Mouse (Mus musculus): Measurements from ENCODE around the gene Mgat5b. TPM values are rescaled to one million over a fixed set of nuclear protein-coding genes. Genes with fewer than 3 reads are reported as not detected.
A peak's percentile ranks its signal among the peaks of the same experiment; 100 is the strongest.

Gene Mgat5b
- polyA plus RNA-seq, 1 experiment from 2014 or later, result 0.24 TPM

DNA sequence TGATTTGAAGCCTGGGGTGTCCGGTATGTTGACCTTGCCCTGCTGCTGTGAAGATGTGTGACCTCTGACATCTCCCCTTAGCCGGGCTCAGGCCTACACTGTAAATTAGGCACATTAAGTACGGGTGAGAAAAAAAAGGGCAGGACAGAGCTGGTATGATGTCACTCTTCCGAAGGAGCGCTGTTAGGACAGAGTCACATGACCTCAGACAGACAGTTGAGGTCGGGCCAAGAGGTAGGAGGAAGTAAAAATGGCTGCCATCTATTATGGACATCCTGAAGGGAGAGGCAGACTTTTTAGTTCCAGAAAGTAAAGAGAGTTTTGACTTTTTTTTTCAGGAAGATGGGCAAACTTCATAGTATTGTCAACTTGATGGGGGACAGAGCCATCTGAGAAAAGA lies 73.3 kb downstream of the Mgat5b start:
- DNase-seq (ENCODE audit: low spot score) (no peak), ATAC-seq (replicated peaks; ENCODE audit: low FRiP score, low read depth) (no peak)
- Histone ChIP-seq H3K9ac (ENCODE audit: low read depth, low read length) (no peak overlapping the region), H3K9me3 (replicated peaks; ENCODE audit: low read length) (no peaks in the 10 kb centered on the region), H3K4me3 (replicated peaks; ENCODE audit: low read depth, low read length) (no peak overlapping the region), H3K4me2 (ENCODE audit: low read length) (no peak overlapping the region), H3K27ac (no peak overlapping the region), H3K36me3 (ENCODE audit: insufficient read depth, low read length) (no peaks in the 10 kb centered on the region), H3K27me3 (ENCODE audit: insufficient read depth, low read length) (peaks cover 10% of the 10 kb centered on the region), H3K4me1 (replicated peaks; ENCODE audit: insufficient read depth, low read length) (no peaks in the 10 kb centered on the region)
- 49% methylated on average over 6 of the region's 6 CpGs for WGBS
- TF ChIP-seq CTCF (IDR thresholded peaks at IDR 0.05; ENCODE audit: low read depth), result no peak

DNA sequence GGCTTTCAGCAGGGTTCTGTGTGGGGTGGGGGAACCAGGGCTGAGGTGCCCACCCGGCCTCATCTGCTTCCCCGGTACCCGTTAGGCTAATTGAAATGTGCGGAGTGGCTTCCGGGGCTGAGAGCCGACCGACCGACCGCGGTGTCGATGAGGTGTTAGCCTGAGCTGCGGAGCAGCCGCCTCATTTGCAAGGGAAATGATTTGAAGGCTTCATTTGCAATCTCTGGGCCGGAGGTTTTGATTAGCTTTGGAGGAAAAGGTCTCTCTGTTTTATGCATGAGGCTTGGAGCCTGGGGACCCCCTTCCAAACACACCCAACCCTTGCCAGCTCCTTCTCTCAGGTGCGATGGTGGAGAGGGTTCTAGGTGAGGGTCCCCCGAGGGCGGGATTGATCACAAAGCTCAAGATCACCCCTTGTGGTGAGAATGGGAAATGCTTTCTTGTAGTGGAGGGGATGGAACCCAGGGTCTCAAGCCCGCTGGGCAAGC lies 75.5 kb downstream of the Mgat5b start:
- DNase-seq (ENCODE audit: low spot score) (peak; percentile 47), ATAC-seq (replicated peaks; ENCODE audit: low FRiP score, low read depth) (no peak)
- Histone ChIP-seq H3K27me3 (ENCODE audit: insufficient read depth, low read length) (peaks cover 10% of the 10 kb centered on the region), H3K27ac (no peak overlapping the region), H3K9ac (ENCODE audit: low read depth, low read length) (no peak overlapping the region), H3K4me1 (replicated peaks; ENCODE audit: insufficient read depth, low read length) (no peaks in the 10 kb centered on the region), H3K4me2 (ENCODE audit: low read length) (peak overlapping the region; percentile 41), H3K4me3 (replicated peaks; ENCODE audit: low read depth, low read length) (peak overlapping the region; percentile 17; the same call in 1 of the 2 replicates), H3K9me3 (replicated peaks; ENCODE audit: low read length) (no peaks in the 10 kb centered on the region), H3K36me3 (ENCODE audit: insufficient read depth, low read length) (no peaks in the 10 kb centered on the region)
- peak; percentile 73 for TF ChIP-seq CTCF (IDR thresholded peaks at IDR 0.05; ENCODE audit: low read depth)
- 5% methylated on average over 18 of the region's 18 CpGs for WGBS

DNA sequence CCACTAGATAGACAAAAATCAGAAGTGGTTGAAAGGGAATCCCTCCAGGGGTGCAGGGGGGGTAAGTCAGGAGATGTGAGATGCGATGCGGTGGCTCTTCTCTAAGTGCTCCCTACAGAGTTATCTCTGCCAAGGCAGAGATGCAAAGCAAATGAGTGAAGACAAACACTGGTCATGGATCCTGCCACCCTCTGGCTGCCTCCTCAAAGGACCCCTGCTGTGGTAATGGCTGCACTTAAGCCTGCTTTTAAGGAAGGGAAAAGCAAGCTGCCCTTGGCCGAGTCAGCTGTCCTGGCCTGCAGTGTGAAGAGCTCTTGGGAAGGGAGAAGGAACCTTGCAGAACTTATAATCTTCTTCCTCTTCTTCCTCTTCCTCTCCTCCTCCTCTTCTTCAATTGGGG lies 78.3 kb downstream of the Mgat5b start:
- H3K4me1 ChIP-seq (replicated peaks; ENCODE audit: insufficient read depth, low read length), result no peaks in the 10 kb centered on the region
- H3K4me3 ChIP-seq (replicated peaks; ENCODE audit: low read depth, low read length), result no peak overlapping the region
- H3K36me3 ChIP-seq (ENCODE audit: insufficient read depth, low read length), result no peaks in the 10 kb centered on the region
- no peak for TF ChIP-seq CTCF (IDR thresholded peaks at IDR 0.05; ENCODE audit: low read depth)
- H3K27ac ChIP-seq, result no peak overlapping the region
- WGBS, result 36% methylated on average over 3 of the region's 3 CpGs
- no peak overlapping the region for H3K9ac ChIP-seq (ENCODE audit: low read depth, low read length)
- no peak overlapping the region for H3K4me2 ChIP-seq (ENCODE audit: low read length)
- H3K9me3 ChIP-seq (replicated peaks; ENCODE audit: low read length), result no peaks in the 10 kb centered on the region
- peaks cover 10% of the 10 kb centered on the region for H3K27me3 ChIP-seq (ENCODE audit: insufficient read depth, low read length)
- DNase-seq (ENCODE audit: low spot score) (no peak), ATAC-seq (replicated peaks; ENCODE audit: low FRiP score, low read depth) (no peak)

DNA sequence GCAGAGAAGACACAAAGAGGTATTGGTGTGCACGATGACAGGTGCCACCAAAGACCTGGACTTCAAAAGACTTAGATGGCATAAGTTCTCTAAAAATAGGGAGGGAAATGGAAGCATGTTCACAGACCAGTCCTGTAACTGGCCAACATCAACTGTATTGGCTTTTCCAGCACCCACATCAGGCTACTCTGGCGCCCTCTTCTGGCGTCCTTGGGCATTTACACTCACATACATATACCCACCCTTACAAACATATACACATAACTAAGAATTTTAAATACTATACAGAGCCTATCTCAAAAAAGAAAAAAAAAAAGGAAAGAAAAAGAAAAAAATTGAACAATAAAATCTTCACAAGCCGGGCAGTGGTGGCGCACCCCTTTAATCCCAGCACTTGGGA lies 80.3 kb downstream of the Mgat5b start:
- H3K4me2 ChIP-seq (ENCODE audit: low read length), result no peak overlapping the region
- TF ChIP-seq CTCF (IDR thresholded peaks at IDR 0.05; ENCODE audit: low read depth), result peak; percentile 36; the same call in 1 of the 2 replicates
- no peak for ATAC-seq (replicated peaks; ENCODE audit: low FRiP score, low read depth)
- no peak overlapping the region for H3K27ac ChIP-seq
- DNase-seq (ENCODE audit: low spot score), result no peak
- no peak overlapping the region for H3K4me3 ChIP-seq (replicated peaks; ENCODE audit: low read depth, low read length)
- H3K9ac ChIP-seq (ENCODE audit: low read depth, low read length), result no peak overlapping the region
- 91% methylated on average over 5 of the region's 5 CpGs for WGBS
- no peaks in the 10 kb centered on the region for H3K4me1 ChIP-seq (replicated peaks; ENCODE audit: insufficient read depth, low read length)
- no peaks in the 10 kb centered on the region for H3K9me3 ChIP-seq (replicated peaks; ENCODE audit: low read length)
- H3K27me3 ChIP-seq (ENCODE audit: insufficient read depth, low read length), result peaks cover 7% of the 10 kb centered on the region
- no peaks in the 10 kb centered on the region for H3K36me3 ChIP-seq (ENCODE audit: insufficient read depth, low read length)

DNA sequence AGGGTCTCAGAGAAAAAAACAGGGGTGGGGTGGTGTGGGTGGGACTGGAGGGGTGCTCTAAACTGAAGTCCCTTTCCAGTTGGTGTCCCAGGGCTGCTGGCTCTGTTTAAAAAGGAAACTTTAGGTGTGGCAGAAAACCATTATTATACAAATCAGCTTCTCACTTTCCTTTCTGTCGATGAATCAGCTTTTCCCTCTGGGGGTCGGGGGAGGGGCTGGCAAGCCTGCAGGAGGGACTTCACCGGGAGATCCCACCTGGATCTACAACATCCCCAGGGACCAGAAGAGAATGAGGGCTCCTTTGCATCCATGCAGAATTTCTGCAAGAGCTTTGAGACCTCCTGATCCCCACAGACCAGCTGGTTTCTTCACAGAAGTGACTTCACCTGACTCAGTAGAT lies 81.6 kb downstream of the Mgat5b start:
- Histone ChIP-seq H3K27me3 (ENCODE audit: insufficient read depth, low read length) (no peaks in the 10 kb centered on the region), H3K27ac (no peak overlapping the region), H3K36me3 (ENCODE audit: insufficient read depth, low read length) (no peaks in the 10 kb centered on the region), H3K4me3 (replicated peaks; ENCODE audit: low read depth, low read length) (no peak overlapping the region), H3K9ac (ENCODE audit: low read depth, low read length) (no peak overlapping the region), H3K4me1 (replicated peaks; ENCODE audit: insufficient read depth, low read length) (no peaks in the 10 kb centered on the region), H3K9me3 (replicated peaks; ENCODE audit: low read length) (no peaks in the 10 kb centered on the region), H3K4me2 (ENCODE audit: low read length) (no peak overlapping the region)
- no peak for ATAC-seq (replicated peaks; ENCODE audit: low FRiP score, low read depth)
- DNase-seq (ENCODE audit: low spot score), result no peak
- WGBS, result 16% methylated on average over 3 of the region's 3 CpGs
- TF ChIP-seq CTCF (IDR thresholded peaks at IDR 0.05; ENCODE audit: low read depth), result no peak

DNA sequence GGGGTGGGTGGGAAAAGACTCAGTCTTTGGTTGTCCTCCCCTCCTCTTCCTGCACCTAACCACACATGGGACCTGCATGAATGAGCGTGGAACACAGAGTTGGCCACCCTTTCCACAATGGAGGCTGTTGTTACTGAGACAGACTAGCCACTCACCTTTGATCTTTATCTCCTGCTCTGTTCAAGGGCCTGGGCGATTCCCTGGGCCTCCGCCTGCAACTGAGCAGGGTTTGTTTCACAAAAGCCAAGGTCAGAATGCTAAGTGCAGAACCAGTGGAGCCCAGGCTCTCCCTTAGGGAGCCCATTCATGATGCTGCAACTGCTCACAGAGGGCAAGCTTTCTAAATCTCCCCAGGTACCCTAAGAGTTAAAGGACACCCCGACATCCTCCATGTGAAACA lies 83.1 kb downstream of the Mgat5b start:
- TF ChIP-seq CTCF (IDR thresholded peaks at IDR 0.05; ENCODE audit: low read depth), result no peak
- no peak overlapping the region for H3K27ac ChIP-seq
- 39% methylated on average over 4 of the region's 4 CpGs for WGBS
- H3K4me1 ChIP-seq (replicated peaks; ENCODE audit: insufficient read depth, low read length), result no peaks in the 10 kb centered on the region
- no peak overlapping the region for H3K4me2 ChIP-seq (ENCODE audit: low read length)
- no peak overlapping the region for H3K9ac ChIP-seq (ENCODE audit: low read depth, low read length)
- H3K4me3 ChIP-seq (replicated peaks; ENCODE audit: low read depth, low read length), result no peak overlapping the region
- no peak for DNase-seq (ENCODE audit: low spot score)
- no peaks in the 10 kb centered on the region for H3K9me3 ChIP-seq (replicated peaks; ENCODE audit: low read length)
- H3K27me3 ChIP-seq (ENCODE audit: insufficient read depth, low read length), result no peaks in the 10 kb centered on the region
- no peaks in the 10 kb centered on the region for H3K36me3 ChIP-seq (ENCODE audit: insufficient read depth, low read length)
- ATAC-seq (replicated peaks; ENCODE audit: low FRiP score, low read depth), result no peak

DNA sequence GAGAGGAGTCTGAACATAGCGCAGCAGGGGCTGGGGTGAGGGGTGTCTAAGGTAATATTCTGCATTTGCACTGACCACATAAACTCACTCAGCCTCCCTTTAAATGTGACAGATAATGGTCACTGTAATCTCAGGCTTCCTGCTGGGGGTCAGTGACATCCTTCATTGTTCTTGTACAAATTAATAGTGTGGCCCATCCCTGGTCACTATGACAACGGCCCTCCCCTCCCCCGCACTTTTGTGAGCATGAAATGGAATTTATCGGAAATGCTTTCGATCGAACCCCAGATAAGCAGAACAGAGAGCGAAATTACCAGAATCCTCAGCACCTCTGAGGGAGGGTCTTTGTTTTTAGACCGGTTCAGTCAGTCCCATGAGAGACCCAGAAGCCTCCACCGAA lies 84.8 kb downstream of the Mgat5b start:
- no peak for TF ChIP-seq CTCF (IDR thresholded peaks at IDR 0.05; ENCODE audit: low read depth)
- H3K4me1 ChIP-seq (replicated peaks; ENCODE audit: insufficient read depth, low read length), result no peaks in the 10 kb centered on the region
- WGBS, result 46% methylated on average over 9 of the region's 9 CpGs
- H3K4me3 ChIP-seq (replicated peaks; ENCODE audit: low read depth, low read length), result no peak overlapping the region
- no peaks in the 10 kb centered on the region for H3K36me3 ChIP-seq (ENCODE audit: insufficient read depth, low read length)
- no peak overlapping the region for H3K4me2 ChIP-seq (ENCODE audit: low read length)
- H3K27me3 ChIP-seq (ENCODE audit: insufficient read depth, low read length), result no peaks in the 10 kb centered on the region
- H3K9me3 ChIP-seq (replicated peaks; ENCODE audit: low read length), result no peaks in the 10 kb centered on the region
- ATAC-seq (replicated peaks; ENCODE audit: low FRiP score, low read depth) (no peak), DNase-seq (ENCODE audit: low spot score) (no peak)
- H3K27ac ChIP-seq, result no peak overlapping the region
- H3K9ac ChIP-seq (ENCODE audit: low read depth, low read length), result no peak overlapping the region
